Mouse (Mus musculus) intestine, postnatal 0 days (tissue): ENCODE results near the gene Klhl24. TPM values are rescaled to one million over a fixed set of nuclear protein-coding genes. Genes with fewer than 3 reads are reported as not detected.
A peak's percentile ranks its signal among the peaks of the same experiment; 100 is the strongest.
"Not testable (repeated sequence)": the region's sequence is repeated elsewhere in the genome, so short reads cannot be mapped to it uniquely, and the experiment has no call there.

Experiments
- ATAC-seq: fragments of 200-750 bp; cut with Nextera tagmentation; 2 replicates; pipeline ENCODE4 v1.8.0; 2017; ENCODE audit warnings: mild to moderate bottlenecking, moderate TSS enrichment, moderate library complexity
- H3K27ac ChIP-seq: fragments of 300-500 bp; sonication (generic); 2 replicates; pipeline ENCODE4 v1.5.1; 2014; ENCODE audit warnings: mild to moderate bottlenecking, low read depth, low read length, moderate library complexity
- H3K27me3 ChIP-seq: fragments of 300-500 bp; sonication (generic); replicated peaks from 2 replicates; pipeline ENCODE4 v1.6.1; 2014; ENCODE audit warnings: low read length, mixed read lengths; ENCODE audit not compliant: control insufficient read depth, insufficient read depth
- H3K36me3 ChIP-seq: fragments of 300-500 bp; sonication (generic); 2 replicates; pipeline ENCODE4 v1.6.1; 2014; ENCODE audit warnings: mild to moderate bottlenecking, moderate library complexity; ENCODE audit not compliant: control insufficient read depth, insufficient read depth
- H3K4me1 ChIP-seq: fragments of 300-500 bp; sonication (generic); replicated peaks from 2 replicates; pipeline ENCODE4 v1.6.1; 2014; ENCODE audit warnings: antibody characterized with exemption, low read length, mixed read lengths; ENCODE audit not compliant: control insufficient read depth, insufficient read depth
- H3K4me2 ChIP-seq: fragments of 300-500 bp; sonication (generic); replicated peaks from 2 replicates; pipeline ENCODE4 v1.6.1; 2014; ENCODE audit warnings: low read depth, mild to moderate bottlenecking, moderate library complexity
- H3K4me3 ChIP-seq: fragments of 300-500 bp; sonication (generic); 2 replicates; pipeline ENCODE4 v1.5.1; 2014; ENCODE audit warnings: low read depth, low read length
- H3K9ac ChIP-seq: fragments of 300-500 bp; sonication (generic); 2 replicates; pipeline ENCODE4 v1.6.1; 2014; ENCODE audit warnings: mild to moderate bottlenecking, low read depth, low read length
- H3K9me3 ChIP-seq: fragments of 300-500 bp; sonication (generic); 2 replicates; pipeline ENCODE4 v1.6.1; 2016; ENCODE audit warnings: mixed run types; ENCODE audit not compliant: control insufficient read depth
- CTCF ChIP-seq: sonication (generic); IDR thresholded peaks from 2 replicates; pipeline ENCODE4 v1.5.1; 2016; ENCODE audit warnings: low read depth, mild to moderate bottlenecking, control low read depth, antibody characterized with exemption, moderate library complexity
- WGBS: fragments of 180-500 bp; shearing (Covaris S2); extraction: QIAGEN DNeasy Blood & Tissue Kit; methylation state at CpG from one replicate; pipeline ENCODE4 v1.1.7; 2014; 5-methylcytosine and 5-hydroxymethylcytosine counted together
- polyA plus RNA-seq: library from polyadenylated mRNA; unstranded; fragments of >200 nt; fragmentation: Nextera tagmentation; extraction: Ambion mirVana; gene quantifications from 2 replicates; pipeline ENCODE4 v1.2.1, GENCODE M21; 2015

Klhl24 gene
- polyA plus RNA-seq, 1 experiment from 2014 or later = 14.1 TPM

DNA sequence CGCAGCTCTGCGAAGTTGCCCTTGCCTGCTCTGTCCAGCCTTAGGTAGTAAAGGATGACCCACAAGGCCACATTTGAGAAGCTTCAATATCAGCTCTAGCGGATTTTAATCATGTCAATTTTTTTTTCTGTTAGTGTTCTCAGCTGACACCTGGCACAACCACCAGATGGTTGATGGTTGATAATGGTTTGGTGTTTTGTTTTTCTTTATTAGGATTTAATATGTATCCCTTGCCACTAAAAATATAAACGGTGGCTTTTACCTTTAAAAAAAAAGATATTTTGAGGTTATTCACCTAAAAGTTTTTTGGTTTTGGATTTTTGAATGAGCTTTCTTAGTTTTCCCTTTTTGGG is 1.0 kb downstream of the Klhl24 start:
- peak overlapping the region; percentile 73 for H3K4me2 ChIP-seq
- H3K27me3 ChIP-seq = no peaks in the 10 kb centered on the region
- peak overlapping the region; percentile 99 for H3K4me3 ChIP-seq
- TF ChIP-seq CTCF = no peak
- WGBS = 4% methylated on average over 4 of the region's 4 CpGs
- no peak for ATAC-seq
- H3K36me3 ChIP-seq = peaks cover 3% of the 10 kb centered on the region
- H3K9ac ChIP-seq = peak overlapping the region; percentile 98
- H3K4me1 ChIP-seq = no peaks in the 10 kb centered on the region
- H3K9me3 ChIP-seq = peaks cover 2% of the 10 kb centered on the region; the same call in 1 of the 2 replicates
- peak overlapping the region; percentile 99; the same call in 1 of the 2 replicates for H3K27ac ChIP-seq

DNA sequence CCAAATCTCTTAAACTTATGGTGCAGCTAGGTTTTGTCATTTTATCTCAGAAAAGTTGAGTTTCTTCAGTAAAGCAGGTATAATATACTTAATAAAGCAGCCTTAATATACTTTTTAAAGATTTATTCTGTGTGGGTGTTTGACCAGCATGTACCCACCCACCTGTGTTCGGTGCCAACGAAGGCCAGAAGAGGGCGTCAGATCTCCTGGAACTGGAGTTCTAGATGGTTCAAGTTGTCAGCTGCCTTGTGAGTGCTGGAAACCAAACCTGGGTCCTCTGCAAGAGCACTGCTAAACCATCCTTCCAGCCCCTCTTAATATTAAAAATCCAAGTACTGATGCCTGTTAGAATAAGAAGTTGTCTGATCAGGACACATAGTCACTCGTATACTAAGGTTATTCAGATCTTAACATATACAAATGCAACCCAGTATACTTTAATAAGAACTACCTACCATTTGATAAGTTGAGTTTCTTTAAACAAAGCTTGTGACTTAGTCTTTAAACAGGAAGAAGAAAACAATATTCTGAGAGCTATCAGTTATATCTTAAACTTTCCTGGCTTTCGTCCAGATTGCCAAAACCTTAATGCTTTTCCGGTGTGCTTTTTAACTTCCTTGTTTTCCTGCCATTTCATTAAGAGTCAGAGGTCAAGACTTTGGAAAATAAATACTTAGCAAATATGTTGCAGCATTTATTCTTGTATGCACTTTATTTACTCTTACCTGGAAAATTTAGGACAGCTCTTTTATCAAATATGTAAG is 1.7 kb downstream of the Klhl24 start:
- H3K4me1 ChIP-seq = no peaks in the 10 kb centered on the region
- peaks cover 10% of the 10 kb centered on the region for H3K36me3 ChIP-seq
- peak overlapping the region; percentile 73; the same call in 1 of the 2 replicates for H3K4me2 ChIP-seq
- no peak for ATAC-seq
- 68% methylated on average over 6 of the region's 6 CpGs for WGBS
- H3K9ac ChIP-seq = no peak overlapping the region
- H3K27me3 ChIP-seq = no peaks in the 10 kb centered on the region
- H3K9me3 ChIP-seq = peaks cover 9% of the 10 kb centered on the region; the same call in 1 of the 2 replicates
- no peak overlapping the region for H3K27ac ChIP-seq
- peak; percentile 44 for TF ChIP-seq CTCF
- no peak overlapping the region for H3K4me3 ChIP-seq

DNA sequence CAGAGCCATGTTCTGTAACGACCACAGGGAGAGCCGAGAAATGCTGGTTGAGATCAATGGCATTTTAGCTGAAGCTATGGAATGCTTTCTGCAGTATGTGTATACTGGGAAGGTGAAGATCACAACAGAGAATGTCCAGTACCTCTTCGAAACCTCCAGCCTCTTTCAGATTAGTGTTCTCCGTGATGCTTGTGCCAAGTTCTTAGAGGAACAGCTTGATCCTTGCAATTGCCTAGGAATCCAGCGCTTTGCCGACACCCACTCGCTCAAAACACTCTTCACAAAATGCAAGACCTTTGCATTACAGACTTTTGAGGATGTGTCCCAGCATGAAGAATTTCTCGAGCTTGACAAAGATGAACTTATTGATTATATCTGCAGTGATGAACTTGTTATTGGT is 9.7 kb downstream of the Klhl24 start:
- no peak for TF ChIP-seq CTCF
- no peak for ATAC-seq
- H3K9me3 ChIP-seq = peaks cover 11% of the 10 kb centered on the region; the same call in 1 of the 2 replicates
- no peak overlapping the region for H3K4me2 ChIP-seq
- H3K9ac ChIP-seq = no peak overlapping the region
- H3K27me3 ChIP-seq = no peaks in the 10 kb centered on the region
- no peak overlapping the region for H3K27ac ChIP-seq
- no peaks in the 10 kb centered on the region for H3K4me1 ChIP-seq
- WGBS = 95% methylated on average over 8 of the region's 8 CpGs
- peaks cover 43% of the 10 kb centered on the region for H3K36me3 ChIP-seq
- H3K4me3 ChIP-seq = no peak overlapping the region

DNA sequence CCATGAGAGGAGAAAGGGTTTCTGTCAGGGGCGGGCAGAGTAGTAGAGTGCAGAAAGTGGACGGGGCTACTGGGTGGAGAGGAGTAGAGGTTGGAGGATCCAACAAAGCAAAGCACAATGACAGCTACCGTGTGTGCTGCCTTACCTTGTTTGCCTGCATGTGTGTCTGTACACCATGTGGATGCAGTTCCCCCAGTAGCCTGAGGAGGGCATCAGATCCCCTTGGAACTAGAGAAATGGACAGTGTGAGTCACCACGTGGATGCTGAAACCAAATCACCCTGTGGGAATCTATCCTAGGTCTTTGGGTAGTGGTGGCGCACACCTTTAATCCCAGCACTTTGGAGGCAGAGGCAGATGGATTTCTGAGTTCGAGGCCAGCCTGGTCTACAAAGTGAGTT is 11.6 kb downstream of the Klhl24 start:
- H3K4me1 ChIP-seq = no peaks in the 10 kb centered on the region
- no peak for ATAC-seq
- H3K36me3 ChIP-seq = peaks cover 44% of the 10 kb centered on the region
- no peak overlapping the region for H3K27ac ChIP-seq
- H3K27me3 ChIP-seq = no peaks in the 10 kb centered on the region
- WGBS = 96% methylated on average over 6 of the region's 6 CpGs
- no peak overlapping the region for H3K4me2 ChIP-seq
- H3K9me3 ChIP-seq = peaks cover 3% of the 10 kb centered on the region; the same call in 1 of the 2 replicates
- H3K4me3 ChIP-seq = no peak overlapping the region
- TF ChIP-seq CTCF = peak; percentile 32
- no peak overlapping the region for H3K9ac ChIP-seq

DNA sequence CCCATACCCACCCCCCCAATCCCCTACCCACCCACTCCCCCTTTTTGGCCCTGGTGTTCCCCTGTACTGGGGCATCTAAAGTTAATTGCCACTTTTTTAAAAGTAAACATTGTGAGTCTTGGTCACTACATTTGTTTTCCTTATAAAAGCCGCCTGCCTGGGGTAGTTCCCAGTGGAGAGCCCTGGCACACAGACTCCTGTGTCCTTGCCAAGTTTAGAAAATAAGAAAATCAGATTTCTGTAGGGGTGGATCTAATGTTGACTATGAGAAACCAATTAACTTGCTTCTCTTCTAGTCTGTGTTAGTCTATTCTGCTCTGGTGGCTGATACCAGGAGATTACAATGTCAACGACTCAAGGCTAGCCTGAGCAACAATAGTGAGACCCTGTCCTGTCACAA is 15.3 kb downstream of the Klhl24 start:
- Histone ChIP-seq H3K4me1 (no peaks in the 10 kb centered on the region), H3K4me3 (no peak overlapping the region), H3K4me2 (no peak overlapping the region), H3K27ac (no peak overlapping the region), H3K9ac (no peak overlapping the region), H3K27me3 (no peaks in the 10 kb centered on the region), H3K9me3 (no peaks in the 10 kb centered on the region), H3K36me3 (peaks cover 43% of the 10 kb centered on the region)
- no peak for ATAC-seq
- TF ChIP-seq CTCF = no peak
- 66% methylated on average over 2 of the region's 2 CpGs for WGBS

DNA sequence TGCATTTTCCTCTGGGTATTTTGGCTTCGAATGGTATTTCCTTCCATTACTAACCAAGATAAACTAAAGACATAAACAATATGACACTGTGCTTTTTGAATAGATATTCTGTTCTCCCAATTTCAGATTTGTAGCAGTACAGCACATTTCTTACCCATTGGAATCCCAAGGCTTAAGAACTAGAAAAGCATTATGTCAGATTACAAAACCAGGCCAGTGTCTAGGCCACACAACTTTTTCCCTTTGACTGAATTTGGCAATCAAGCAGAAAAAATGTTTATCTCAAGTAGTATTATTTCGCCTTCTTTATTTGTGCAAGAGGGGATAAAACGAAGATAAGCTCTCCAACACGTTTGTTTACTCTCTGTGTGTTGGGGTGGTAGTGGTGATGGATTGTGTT is 18.7 kb downstream of the Klhl24 start:
- WGBS = 53% methylated on average over 4 of the region's 4 CpGs
- no peak overlapping the region for H3K4me2 ChIP-seq
- no peak overlapping the region for H3K27ac ChIP-seq
- no peaks in the 10 kb centered on the region for H3K27me3 ChIP-seq
- H3K36me3 ChIP-seq = peaks cover 53% of the 10 kb centered on the region
- no peak for TF ChIP-seq CTCF
- ATAC-seq = no peak
- H3K9me3 ChIP-seq = no peaks in the 10 kb centered on the region
- H3K4me1 ChIP-seq = no peaks in the 10 kb centered on the region
- H3K4me3 ChIP-seq = no peak overlapping the region
- H3K9ac ChIP-seq = no peak overlapping the region

DNA sequence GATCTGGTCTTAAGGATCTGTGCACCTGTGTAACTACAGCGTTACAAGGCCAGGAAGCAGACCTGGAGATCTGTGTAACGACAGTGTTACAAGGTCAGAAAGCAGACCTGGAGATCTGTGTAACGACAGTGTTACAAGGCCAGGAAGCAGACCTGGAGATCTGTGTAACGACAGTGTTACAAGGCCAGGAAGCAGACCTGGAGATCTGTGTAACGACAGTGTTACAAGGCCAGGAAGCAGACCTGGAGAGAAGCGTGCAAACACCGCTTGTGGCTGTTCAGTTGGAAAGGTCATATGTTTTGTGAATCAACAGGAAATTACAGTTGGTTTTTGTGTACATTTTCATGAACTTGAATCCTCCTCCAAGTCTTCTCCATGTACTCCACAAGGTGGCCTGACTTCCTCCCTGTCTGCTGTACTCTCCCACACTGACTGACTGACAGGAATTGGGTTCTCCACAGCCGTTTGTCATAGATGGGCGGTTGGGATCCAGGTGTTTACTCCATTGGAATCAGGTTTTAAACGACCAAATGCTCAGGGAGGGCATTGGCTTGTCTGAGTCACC is 29.1 kb downstream of the Klhl24 start:
- H3K27ac ChIP-seq, ATAC-seq, H3K4me3 ChIP-seq, H3K4me1 ChIP-seq, H3K9me3 ChIP-seq, H3K4me2 ChIP-seq, H3K9ac ChIP-seq, H3K27me3 ChIP-seq: not testable (repeated sequence)
- H3K36me3 ChIP-seq = peaks cover 44% of the 10 kb centered on the region
- 64% methylated on average over 10 of the region's 10 CpGs for WGBS
